13 mouse cellular contexts compared by ENCODE assay signal in genomic region chr5:35972739-35973138, GRCm38 (mm10).
DNase-seq lines count a peak whose midpoint lies in the region; ATAC-seq and TF ChIP-seq lines count a peak whose summit lies in the region.
"Had no signal": no experiment of that assay in that cellular context is flagged by ENCODE, and none has a peak within 500 bp of the region (broad histone marks: within the 10 kb centered on the region; RNA-seq: fewer than 3 reads in every experiment).

No protein-coding gene starts in this region.

- no peaks in the 10 kb centered on the region for H3K4me1 ChIP-seq in embryonic facial prominence, embryonic 11.5 days (ENCODE audit: control insufficient read depth, insufficient read depth, low read length)
- peaks cover 21% of the 10 kb centered on the region for H3K4me1 ChIP-seq in embryonic facial prominence, embryonic 10.5 days
- H3K4me1 ChIP-seq in intestine, embryonic 15.5 days (replicated peaks) = peaks cover 31% of the 10 kb centered on the region
- no peaks in the 10 kb centered on the region for H3K4me1 ChIP-seq in intestine, postnatal 0 days (replicated peaks; ENCODE audit: control insufficient read depth, insufficient read depth, low read length)
- H3K4me1 ChIP-seq in lung, postnatal 0 days (ENCODE audit: insufficient read depth, low read depth, low read length) = peaks cover 5% of the 10 kb centered on the region; the same call in 1 of the 2 replicates
- H3K4me1 ChIP-seq: limb, embryonic 12.5 days had no signal

- no peak overlapping the region for H3K9ac ChIP-seq in embryonic facial prominence, embryonic 11.5 days (replicated peaks; ENCODE audit: low read length)
- no peak overlapping the region for H3K9ac ChIP-seq in intestine, embryonic 15.5 days
- H3K9ac ChIP-seq in intestine, postnatal 0 days (ENCODE audit: low read depth, low read length) = no peak overlapping the region
- no peak overlapping the region for H3K9ac ChIP-seq in lung, postnatal 0 days (replicated peaks; ENCODE audit: low read depth)
- H3K9ac ChIP-seq: limb, embryonic 12.5 days had no signal

- no peak for TF ChIP-seq EP300 in lung, postnatal 0 days (IDR thresholded peaks at IDR 0.05)

- no peaks in the 10 kb centered on the region for H3K9me3 ChIP-seq in embryonic facial prominence, embryonic 11.5 days (replicated peaks; ENCODE audit: control insufficient read depth, low read length)
- no peaks in the 10 kb centered on the region for H3K9me3 ChIP-seq in embryonic facial prominence, embryonic 10.5 days
- no peaks in the 10 kb centered on the region for H3K9me3 ChIP-seq in intestine, embryonic 15.5 days
- no peaks in the 10 kb centered on the region for H3K9me3 ChIP-seq in intestine, postnatal 0 days (ENCODE audit: control insufficient read depth)
- H3K9me3 ChIP-seq in lung, postnatal 0 days (ENCODE audit: low read length) = no peaks in the 10 kb centered on the region
- H3K9me3 ChIP-seq: limb, embryonic 12.5 days had no signal

- TF ChIP-seq CTCF in intestine, postnatal 0 days (IDR thresholded peaks at IDR 0.05; ENCODE audit: low read depth) = no peak
- TF ChIP-seq CTCF in lung, postnatal 0 days (IDR thresholded peaks at IDR 0.05) = no peak

- ATAC-seq in embryonic facial prominence, embryonic 11.5 days (replicated peaks; ENCODE audit: insufficient number of reproducible peaks, low FRiP score, low TSS enrichment, low read depth) = no peak
- no peak for ATAC-seq in intestine, embryonic 15.5 days
- no peak for ATAC-seq in intestine, postnatal 0 days
- ATAC-seq in lung, postnatal 0 days = peak; percentile 22; the same call in 1 of the 2 replicates

- WGBS in embryonic facial prominence, embryonic 11.5 days = 39% methylated on average over 7 of the region's 7 CpGs
- 56% methylated on average over 7 of the region's 7 CpGs for WGBS in embryonic facial prominence, embryonic 10.5 days
- 52% methylated on average over 7 of the region's 7 CpGs for WGBS in intestine, embryonic 15.5 days
- 64% methylated on average over 7 of the region's 7 CpGs for WGBS in intestine, postnatal 0 days
- 65% methylated on average over 7 of the region's 7 CpGs for whole genome bisulfite sequencing in lung, postnatal 0 days

- peak; percentile 12 for DNase-seq in embryonic facial prominence, embryonic 11.5 days (ENCODE audit: low spot score)
- DNase-seq in embryonic facial prominence, embryonic 10.5 days (ENCODE audit: low spot score) = no peak
- DNase-seq in lung, postnatal 0 days (ENCODE audit: low spot score) = peak; percentile 61
- DNase-seq in lung, postnatal 10 days = no peak
- DNase-seq in MN1 (ENCODE audit: low spot score) = no peak
- no peak for DNase-seq in frontal cortex, postnatal 25 days (ENCODE audit: low spot score in 2 of 2)
- DNase-seq: adrenal gland, postnatal 10 days; cerebellum, postnatal 14 days; kidney, postnatal 14 days; thymus, adult 2 months had no signal

- no peak overlapping the region for H3K27ac ChIP-seq in embryonic facial prominence, embryonic 11.5 days (replicated peaks; ENCODE audit: low read depth, low read length)
- H3K27ac ChIP-seq in embryonic facial prominence, embryonic 10.5 days (replicated peaks) = no peak overlapping the region
- peak overlapping the region; percentile 84; the same call in 1 of the 2 replicates for H3K27ac ChIP-seq in intestine, embryonic 15.5 days
- H3K27ac ChIP-seq in intestine, postnatal 0 days (ENCODE audit: low read depth, low read length) = no peak overlapping the region
- no peak overlapping the region for H3K27ac ChIP-seq in lung, postnatal 0 days (ENCODE audit: low read length)
- H3K27ac ChIP-seq: limb, embryonic 12.5 days had no signal

- H3K36me3 ChIP-seq in embryonic facial prominence, embryonic 11.5 days (replicated peaks; ENCODE audit: control insufficient read depth, insufficient read depth, low read depth, low read length) = peaks cover 5% of the 10 kb centered on the region
- H3K36me3 ChIP-seq in embryonic facial prominence, embryonic 10.5 days (replicated peaks) = peaks cover 73% of the 10 kb centered on the region
- H3K36me3 ChIP-seq in intestine, embryonic 15.5 days = peaks cover 13% of the 10 kb centered on the region
- peaks cover 9% of the 10 kb centered on the region; the same call in 1 of the 2 replicates for H3K36me3 ChIP-seq in intestine, postnatal 0 days (ENCODE audit: control insufficient read depth, insufficient read depth)
- peaks cover 14% of the 10 kb centered on the region; the same call in 1 of the 2 replicates for H3K36me3 ChIP-seq in lung, postnatal 0 days (ENCODE audit: insufficient read depth, low read length)

- H3K4me2 ChIP-seq in embryonic facial prominence, embryonic 11.5 days (ENCODE audit: low read depth, low read length) = no peak overlapping the region
- no peak overlapping the region for H3K4me2 ChIP-seq in intestine, embryonic 15.5 days (replicated peaks)
- H3K4me2 ChIP-seq in intestine, postnatal 0 days (replicated peaks; ENCODE audit: low read depth) = no peak overlapping the region
- H3K4me2 ChIP-seq in lung, postnatal 0 days (replicated peaks; ENCODE audit: low read depth, low read length) = no peak overlapping the region
- H3K4me2 ChIP-seq: limb, embryonic 12.5 days had no signal

- no peak overlapping the region for H3K4me3 ChIP-seq in embryonic facial prominence, embryonic 11.5 days (ENCODE audit: low read depth, low read length)
- H3K4me3 ChIP-seq in embryonic facial prominence, embryonic 10.5 days = no peak overlapping the region
- no peak overlapping the region for H3K4me3 ChIP-seq in intestine, embryonic 15.5 days (replicated peaks)
- H3K4me3 ChIP-seq in intestine, postnatal 0 days (ENCODE audit: low read depth, low read length) = no peak overlapping the region
- H3K4me3 ChIP-seq in lung, postnatal 0 days (ENCODE audit: low read depth, low read length) = no peak overlapping the region
- H3K4me3 ChIP-seq: limb, embryonic 12.5 days had no signal

- H3K27me3 ChIP-seq in embryonic facial prominence, embryonic 11.5 days (ENCODE audit: control insufficient read depth, insufficient read depth, low read length) = no peaks in the 10 kb centered on the region
- no peaks in the 10 kb centered on the region for H3K27me3 ChIP-seq in embryonic facial prominence, embryonic 10.5 days (replicated peaks; ENCODE audit: low read depth, poor library complexity, severe bottlenecking)
- no peaks in the 10 kb centered on the region for H3K27me3 ChIP-seq in intestine, embryonic 15.5 days (replicated peaks)
- H3K27me3 ChIP-seq in intestine, postnatal 0 days (replicated peaks; ENCODE audit: control insufficient read depth, insufficient read depth, low read length) = no peaks in the 10 kb centered on the region
- no peaks in the 10 kb centered on the region for H3K27me3 ChIP-seq in lung, postnatal 0 days (replicated peaks; ENCODE audit: insufficient read depth, low read length)
- H3K27me3 ChIP-seq: limb, embryonic 12.5 days had no signal

Comparison
In these comparisons a context has a peak if more than half of its experiments do, and no peak if none do; other contexts are left out.
1. DNase-seq: peak in embryonic facial prominence, embryonic 11.5 days (single experiment) and lung, postnatal 0 days (single experiment); none in embryonic facial prominence, embryonic 10.5 days (single experiment), lung, postnatal 10 days (single experiment), MN1 (single experiment) and frontal cortex, postnatal 25 days (0 of 2).